Mouse (Mus musculus): ENCODE measurements at regions not wholly inside any gene's neighbourhood (a gene's known extent, or its start where the extent isn't known, plus 50 kb on each side); places are given as distances from the start of the nearest gene placed in this dataset.

GRCm38 (mm10) chr3:21403551-21403950 lies 672.9 kb upstream of the Tbl1xr1 start:
- no peak for DNase-seq

DNA sequence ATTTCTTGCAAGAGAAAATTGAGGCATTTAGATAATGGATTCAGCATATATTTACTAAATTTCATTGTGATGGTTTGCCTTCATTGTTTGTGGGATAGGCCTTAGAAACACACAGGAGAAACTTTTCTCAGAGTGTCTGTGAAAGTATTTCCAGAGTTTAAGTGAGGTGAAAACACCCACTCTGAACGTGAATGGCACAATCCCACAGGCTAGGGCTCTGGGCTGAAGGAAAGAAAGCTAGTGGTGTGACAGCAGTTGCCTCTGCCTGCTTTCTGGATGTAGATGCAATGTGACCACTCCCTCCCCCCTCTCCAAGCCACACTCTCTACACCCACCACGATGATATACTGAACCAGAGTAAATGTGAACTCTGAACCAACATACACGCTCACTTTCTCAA lies 672.4 kb upstream of the Tbl1xr1 start:
- no peak for DNase-seq

GRCm38 (mm10) chr3:21407077-21407476 lies 669.4 kb upstream of the Tbl1xr1 start:
- DNase-seq, result no peak

GRCm38 (mm10) chr3:21412010-21412409 lies 664.4 kb upstream of the Tbl1xr1 start:
- DNase-seq, result no peak

DNA sequence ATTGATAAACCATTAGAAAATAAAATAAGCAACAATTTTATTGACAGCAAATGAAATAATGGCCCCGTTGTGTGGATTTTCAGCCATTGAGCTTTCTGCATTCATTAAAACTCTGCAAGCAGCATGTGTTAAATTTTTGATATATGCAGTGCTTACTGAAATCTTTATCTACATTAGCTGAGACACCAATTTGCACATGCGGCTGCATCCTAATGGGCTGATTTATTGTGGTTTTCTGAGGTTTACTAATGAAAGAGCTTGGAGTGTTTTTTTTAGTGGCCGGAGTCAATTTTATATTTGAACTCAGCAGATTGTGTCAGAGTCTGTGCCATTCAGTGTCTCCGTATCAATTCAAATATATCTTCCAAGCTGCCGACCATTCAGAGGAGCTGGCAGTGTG lies 653.3 kb upstream of the Tbl1xr1 start:
- no peak for DNase-seq

- no peak for DNase-seq
These were observed 649.9 kb upstream of the Tbl1xr1 start for GRCm38 (mm10) chr3:21426538-21426937.

DNA sequence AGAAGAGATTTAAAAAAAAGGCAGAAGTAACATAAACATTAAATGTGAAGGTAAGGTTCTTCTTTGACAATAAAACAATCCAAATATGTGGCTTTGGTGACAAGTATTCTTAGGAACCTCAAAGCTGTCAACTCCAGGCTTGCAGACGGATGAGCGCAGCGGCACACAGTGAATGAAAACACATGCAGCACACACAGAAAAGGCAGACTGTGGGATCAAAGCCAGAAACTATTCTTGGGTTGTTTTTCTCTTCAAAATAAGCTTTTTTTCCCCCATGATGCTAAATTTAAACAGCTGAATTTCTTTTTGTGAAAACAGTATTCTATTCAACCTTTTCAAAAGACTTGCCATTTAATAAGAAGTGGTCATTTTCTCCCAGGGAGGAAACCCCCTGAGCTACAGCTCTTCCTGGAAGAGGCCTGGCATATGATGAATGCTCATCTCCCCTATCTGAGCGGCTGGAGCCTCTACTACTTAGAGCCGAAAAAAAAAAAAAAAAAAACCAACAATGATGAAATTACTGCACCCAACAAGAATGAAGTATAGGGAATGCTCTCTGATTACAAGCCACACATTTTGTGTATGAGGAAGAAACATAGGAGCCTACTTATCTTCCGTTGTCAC lies 648.9 kb upstream of the Tbl1xr1 start:
- DNase-seq, result no peak

GRCm38 (mm10) chr3:21428120-21428519 lies 648.3 kb upstream of the Tbl1xr1 start:
- DNase-seq, result no peak

GRCm38 (mm10) chr3:21464245-21464644 lies 612.2 kb upstream of the Tbl1xr1 start:
- DNase-seq, result no peak

GRCm38 (mm10) chr3:21466113-21466645 lies 610.3 kb upstream of the Tbl1xr1 start:
- DNase-seq, result peak; percentile 9

DNA sequence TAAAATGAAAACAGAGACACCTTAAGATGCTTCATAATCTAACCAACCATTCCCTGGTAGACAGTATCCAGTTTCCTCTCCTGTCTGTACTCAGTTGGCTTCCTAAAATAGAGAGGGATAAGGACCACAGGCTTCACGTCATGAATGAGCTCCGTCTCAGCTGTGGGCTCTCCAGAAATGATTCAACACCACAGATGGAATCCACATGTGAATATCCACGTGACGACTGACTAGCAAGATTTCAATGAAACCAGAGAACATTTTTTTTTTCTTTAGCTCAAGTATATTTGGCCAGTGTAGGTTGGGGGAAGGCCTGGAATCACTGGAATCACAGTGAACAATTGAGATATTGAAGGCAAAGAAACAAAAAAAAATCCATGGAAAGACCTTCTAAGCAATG lies 599.1 kb upstream of the Tbl1xr1 start:
- no peak for DNase-seq

- peak; percentile 19 for DNase-seq
These were observed 597.2 kb upstream of the Tbl1xr1 start for GRCm38 (mm10) chr3:21479021-21479795.

DNA sequence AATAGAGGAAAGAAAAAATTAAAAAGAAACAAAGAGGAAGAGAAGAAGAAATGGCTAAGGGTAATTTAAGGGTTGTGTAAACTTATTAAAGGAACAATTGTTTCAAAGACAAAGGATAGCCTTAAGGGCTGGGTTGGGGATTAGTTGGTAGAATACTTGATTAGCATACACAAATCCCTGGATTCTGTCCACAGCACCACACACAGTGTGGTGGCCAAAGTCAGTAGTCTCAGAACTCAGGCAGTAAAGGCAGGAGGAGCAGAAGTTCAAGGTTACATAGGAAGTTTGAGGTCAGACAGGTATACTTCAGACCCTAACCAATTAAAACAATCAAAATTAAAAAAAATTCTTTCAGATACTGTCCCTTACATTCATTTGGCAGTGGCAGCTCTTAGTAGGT lies 596.6 kb upstream of the Tbl1xr1 start:
- DNase-seq, result no peak

DNA sequence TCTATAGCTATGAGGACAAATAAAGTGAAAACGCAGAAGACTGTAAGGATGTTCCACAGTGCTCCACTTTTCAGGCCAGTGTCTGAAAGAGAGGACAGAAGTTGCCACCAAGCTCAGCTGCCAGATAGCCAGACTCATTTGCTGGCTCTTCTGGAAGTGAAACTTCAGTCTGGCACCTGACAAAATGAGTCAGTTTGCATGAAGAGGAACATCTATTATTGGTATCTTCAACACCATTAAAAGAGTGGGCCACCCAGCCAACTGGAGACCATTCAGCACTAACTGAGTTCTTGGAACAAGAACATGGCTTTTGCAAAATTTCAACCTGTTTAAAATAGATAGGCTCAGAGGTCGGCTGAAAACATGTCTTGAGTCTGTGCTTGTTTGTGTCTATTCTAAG lies 592.4 kb upstream of the Tbl1xr1 start:
- DNase-seq, result no peak

- no peak for DNase-seq
These were observed 591.0 kb upstream of the Tbl1xr1 start for GRCm38 (mm10) chr3:21485454-21485853.

DNA sequence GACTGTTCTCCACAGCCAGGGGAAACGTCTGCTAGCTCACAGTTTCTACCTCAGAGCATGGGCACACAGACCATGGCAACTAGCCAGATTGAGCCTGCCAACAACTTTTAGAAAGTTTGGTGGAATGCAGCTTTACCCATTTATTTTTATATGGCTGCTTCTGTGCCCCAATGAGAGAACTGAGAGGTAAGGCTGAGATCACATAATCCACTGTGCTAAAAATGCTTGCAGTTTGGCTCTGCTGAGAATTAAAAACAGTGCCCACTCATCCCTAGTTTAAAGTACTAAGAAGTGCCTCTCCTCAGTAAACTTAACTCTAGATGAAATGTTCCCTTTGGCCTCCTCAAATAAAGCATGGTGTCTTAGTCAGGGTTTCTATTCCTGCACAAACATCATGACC lies 586.9 kb upstream of the Tbl1xr1 start:
- no peak for DNase-seq

DNA sequence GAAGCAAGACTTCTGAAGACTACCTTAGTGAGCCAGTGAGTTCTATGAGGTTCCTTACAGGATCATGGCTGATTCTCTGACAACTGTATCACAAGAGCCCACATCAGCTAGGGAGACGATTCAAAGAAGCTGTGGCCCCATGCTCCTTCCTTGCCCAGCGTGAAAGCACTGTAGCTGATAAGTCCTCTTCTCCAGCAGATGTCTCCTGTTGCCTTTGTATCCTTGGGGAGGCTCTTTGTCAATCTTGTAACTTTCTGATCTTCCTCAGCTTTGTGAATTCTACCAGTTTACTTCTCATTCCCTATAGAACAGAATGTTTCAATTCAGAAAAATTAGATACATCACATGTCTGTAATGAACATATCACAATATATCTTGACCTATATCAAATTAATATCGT lies 584.0 kb upstream of the Tbl1xr1 start:
- no peak for DNase-seq

- DNase-seq, result no peak
These were observed 583.1 kb upstream of the Tbl1xr1 start for GRCm38 (mm10) chr3:21493384-21493783.

DNA sequence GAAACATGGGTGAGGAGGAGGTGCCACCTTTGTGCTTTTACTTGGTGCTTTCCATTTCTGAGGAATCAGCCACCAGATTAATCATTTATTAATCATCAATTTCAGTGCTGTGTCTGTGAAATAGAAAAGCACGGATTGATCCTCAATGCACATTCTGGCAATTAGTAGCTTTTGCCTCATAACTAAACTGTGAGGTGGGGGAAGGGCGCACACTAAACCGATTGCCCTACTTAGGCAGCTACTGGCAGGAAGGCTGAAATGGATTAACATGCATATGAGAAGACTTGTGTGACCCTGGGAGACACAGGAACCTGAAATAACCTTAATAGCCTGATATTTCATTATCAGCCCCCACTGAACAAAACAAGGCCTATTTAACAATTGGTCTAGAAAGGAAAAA lies 581.5 kb upstream of the Tbl1xr1 start:
- no peak for DNase-seq

DNA sequence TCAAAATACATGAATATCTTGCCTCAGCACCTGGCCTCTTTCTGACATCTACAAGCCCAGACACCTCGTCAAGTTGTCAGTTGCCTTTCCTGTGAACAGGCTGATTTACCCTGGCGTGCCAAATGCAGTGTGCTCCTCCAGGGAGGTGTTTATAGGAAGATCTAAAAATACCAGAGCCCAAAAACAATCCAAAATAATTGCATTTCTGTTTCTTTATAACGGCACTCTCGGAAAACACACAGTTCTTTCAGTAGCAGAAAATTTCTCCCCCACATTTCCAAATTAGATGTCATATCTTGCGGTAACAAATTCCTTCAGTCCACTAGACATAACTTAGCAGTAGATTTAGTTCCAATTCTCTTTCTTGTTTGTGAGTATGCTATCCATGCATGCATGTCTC lies 580.8 kb upstream of the Tbl1xr1 start:
- DNase-seq, result no peak

- no peak for DNase-seq
These were observed 580.3 kb upstream of the Tbl1xr1 start for GRCm38 (mm10) chr3:21496166-21496565.

DNA sequence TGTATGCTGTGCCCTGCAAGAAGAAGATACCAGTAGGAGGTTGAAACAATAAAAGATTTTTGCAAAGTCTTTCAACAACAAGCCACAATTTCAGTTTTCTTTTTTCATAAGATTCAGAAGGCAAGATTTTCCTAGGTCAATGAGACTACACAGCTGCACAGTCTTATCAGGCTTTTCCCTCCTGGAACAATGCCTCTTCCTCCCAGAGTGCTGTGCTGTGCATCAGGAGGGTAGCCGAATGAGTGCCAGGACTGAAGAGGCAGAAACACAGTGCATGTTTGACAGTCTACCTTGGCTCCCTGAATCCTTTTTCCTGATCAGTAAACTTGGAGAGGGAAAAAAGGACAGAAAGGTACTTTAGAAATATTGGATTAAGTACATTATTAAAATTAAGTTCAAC lies 579.4 kb upstream of the Tbl1xr1 start:
- no peak for DNase-seq

DNA sequence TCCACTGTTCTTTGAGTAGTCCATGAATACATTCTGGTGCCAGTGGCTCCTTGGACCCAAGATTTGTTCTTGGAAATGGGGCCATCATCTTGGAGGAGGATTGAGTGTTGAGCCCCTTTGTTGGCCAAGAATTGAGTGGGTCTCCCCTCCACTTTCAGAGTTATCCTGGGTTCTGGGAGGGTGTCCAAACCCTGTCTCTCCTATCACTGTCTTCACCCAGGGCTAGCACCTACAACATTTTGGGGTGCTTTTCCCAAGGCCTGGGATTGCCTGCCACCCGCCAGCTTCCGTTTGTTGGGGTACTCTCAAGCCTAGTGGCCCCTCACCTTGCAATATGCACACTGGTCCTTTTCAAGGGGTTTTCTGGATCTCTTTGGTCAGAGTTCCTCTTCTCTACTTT lies 568.8 kb upstream of the Tbl1xr1 start:
- DNase-seq, result no peak

DNA sequence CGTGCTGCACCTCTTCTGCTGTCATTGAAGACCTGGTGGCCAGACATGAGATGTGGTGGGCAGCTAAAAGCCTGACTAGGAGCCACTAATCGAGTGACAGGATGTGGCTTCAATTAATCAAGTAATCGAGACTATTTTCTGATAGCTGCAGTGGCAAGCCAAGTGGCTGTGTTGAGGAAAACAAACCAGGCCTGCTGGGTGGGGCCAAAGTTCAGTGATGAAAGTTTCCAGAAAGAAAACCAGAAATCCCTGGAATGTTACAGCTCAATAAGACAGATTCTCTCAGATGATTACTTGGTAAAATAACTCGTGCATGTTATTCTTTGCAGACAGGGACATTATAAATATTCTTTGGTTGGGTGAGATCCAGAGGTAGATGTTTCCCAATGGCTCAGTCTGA lies 564.4 kb upstream of the Tbl1xr1 start:
- DNase-seq, result no peak
